Mouse (Mus musculus) heart, postnatal 10 days (tissue): ENCODE measurements around the gene Rad50. TPM values are rescaled to one million over a fixed set of nuclear protein-coding genes. Genes with fewer than 3 reads are reported as not detected.

ENCODE experiments used
- DNase-seq, 2 experiments: peaks; one replicate each; pipeline ENCODE4 v3.0.0; 2021
- intact Hi-C: fragments of 180-260 bp; cut with DNase I; formaldehyde crosslinking; loops from one replicate; pipeline ENCODE4 v1.15.1; 2025
- total RNA-seq, 2 experiments: library from RNA; stranded (reverse); gene quantifications; 2 replicates each; pipeline ENCODE4 v1.2.3; 2021

Gene Rad50
- total RNA-seq = 10 to 100 TPM in 1 of 2 experiments, 1 to 10 TPM in 1; 10.0 to 11.2 TPM

DNA sequence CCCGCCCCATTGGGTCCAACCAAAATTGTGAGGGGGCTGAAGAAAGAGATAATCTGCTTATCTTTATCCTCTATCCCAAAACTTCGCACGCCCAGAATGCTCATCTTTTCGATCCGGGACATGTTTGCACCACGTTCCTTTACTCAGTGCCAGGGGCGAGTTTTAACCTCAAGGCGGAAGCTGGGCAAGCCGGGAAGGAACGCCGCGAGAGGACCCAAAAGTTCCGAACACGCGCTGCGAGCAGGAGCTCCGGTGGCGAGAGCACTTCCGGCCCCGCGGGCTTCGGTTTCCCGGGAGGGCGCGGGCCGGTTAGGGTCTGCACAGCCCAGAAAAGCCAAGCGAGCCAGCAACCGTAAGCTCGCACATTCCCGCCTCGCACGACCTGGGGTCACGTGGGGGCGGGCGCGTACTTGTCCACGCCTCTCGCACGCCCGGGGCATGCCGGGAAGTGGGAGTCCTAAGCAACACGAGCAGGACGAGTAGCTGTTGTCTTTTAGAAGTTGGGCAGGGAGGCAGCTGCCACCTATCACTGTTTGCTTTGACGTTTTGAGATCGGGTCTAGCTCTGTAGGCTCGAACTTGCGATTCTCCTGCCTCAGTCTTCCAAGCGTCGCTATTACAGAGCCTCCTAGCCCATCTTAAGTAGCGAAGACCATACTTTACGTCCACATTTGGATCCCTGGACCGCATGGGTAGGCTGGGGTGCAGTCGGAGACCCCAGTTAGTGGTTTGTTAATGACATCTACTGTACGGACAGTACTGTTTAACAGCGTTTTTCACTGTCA, at the start of gene Rad50:
Gene Rad50, minus strand, starts transcription at position 386 of the 784 bp plus-strand sequence.
- intact Hi-C loops = no loop called here

DNA sequence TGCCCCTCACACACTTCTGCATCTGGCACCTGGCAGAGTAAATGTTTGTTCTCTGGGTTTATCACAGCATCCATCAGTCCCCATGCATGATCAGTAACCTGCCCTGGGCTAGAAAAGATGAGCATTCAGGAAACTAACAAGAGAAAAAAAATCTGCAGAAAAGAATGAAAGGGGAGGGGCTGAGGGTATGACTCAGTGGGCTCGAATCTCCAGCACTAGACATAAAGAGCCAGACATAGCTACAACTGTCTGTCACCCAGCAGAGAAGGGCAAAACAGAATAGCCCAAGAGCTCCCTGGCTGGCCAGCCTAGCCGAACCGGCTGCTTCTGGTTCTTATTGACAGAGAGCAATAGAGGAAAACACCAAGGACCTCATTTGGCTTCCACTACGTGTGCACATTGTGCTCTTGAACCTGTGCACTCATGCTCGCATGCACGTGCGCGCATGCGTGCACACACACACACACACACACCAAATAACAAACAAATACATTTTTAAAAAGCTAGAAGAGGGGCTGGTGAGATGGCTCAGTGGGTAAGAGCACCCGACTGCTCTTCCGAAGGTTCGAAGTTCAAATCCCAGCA, 48.0 kb upstream of the Rad50 start:
- intact Hi-C loops = no loop called here
- no peak for DNase-seq

More for the DNA sequence above, at the start of gene Rad50:
- peak; percentile 93 to 94 for DNase-seq

DNA sequence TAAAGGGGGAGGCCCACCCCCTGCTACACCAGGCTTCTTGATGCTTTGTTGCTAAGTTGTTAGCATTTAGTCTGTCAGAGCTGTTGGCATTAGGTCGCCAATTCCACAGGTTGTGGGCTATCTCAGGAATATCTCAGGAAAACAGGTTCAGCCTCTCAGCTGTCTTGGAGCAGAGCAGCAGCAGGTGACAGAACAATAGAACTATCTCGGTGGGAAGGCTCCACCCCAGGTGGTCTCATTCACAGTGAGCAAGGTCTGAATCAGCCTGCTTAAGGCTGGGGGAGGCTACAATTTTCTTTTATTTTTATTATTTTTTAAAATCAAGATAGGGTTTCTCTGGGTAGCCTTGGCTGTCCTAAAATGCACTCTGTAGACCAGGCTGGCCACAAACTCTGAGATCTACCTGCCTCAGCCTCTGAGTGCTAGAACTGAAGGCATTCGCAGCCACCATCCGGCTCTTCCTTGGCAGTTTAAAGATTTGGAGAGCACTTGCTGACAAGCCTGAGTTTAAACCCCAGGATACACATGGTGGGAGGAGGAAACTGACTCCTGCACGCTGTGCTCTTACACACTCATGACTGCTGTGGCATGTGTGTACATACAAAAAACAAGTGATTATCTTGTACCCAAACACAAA, 42.7 kb upstream of the Rad50 start:
- DNase-seq = no peak
- intact Hi-C loops = loop anchor here (5.0 kb wide), 1 partner anchor 512 kb away; no protein-coding TSS in a partner anchor

DNA sequence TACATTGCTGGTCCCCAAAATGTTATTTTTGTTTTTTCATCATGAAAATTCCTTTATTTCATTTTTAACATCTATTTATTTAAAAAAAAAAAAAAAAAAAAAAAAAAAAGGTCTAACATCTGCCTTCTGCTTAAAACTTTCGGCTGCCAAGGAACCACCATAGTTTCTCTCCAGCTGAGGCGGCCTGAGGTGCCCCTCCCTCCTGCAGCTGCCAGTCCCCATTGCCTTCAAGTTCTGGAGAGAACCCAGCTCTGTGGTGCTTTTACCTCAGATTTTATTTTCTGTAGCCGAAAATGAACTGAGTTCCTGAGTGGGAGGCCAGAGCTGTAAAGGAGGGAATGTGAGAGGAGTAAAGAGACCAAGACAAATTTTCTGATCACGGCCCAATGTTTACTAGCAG, 42.2 kb upstream of the Rad50 start:
- no peak for DNase-seq
- intact Hi-C loops = loop anchor here (5.0 kb wide), 1 partner anchor 513 kb away; no protein-coding TSS in a partner anchor

DNA sequence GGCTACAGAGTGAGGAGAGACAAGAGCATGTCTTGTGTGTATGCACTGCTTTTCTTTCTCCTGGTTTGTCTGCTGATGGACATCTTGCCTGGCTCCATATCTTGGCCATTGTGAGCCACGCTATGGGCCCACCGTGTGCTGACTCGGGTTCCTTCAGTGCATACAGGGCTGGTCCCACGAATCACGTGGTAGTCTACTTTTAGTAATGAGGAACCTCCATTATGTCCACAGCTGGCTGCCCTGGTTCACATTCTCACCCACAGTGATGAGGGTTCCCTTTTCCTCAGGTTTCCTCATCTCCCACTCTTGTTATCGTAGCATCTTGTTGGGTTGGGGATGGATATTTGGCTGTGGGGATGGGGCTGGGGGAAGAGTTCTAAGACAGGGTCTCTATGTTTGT, 41.5 kb upstream of the Rad50 start:
- no peak for DNase-seq
- intact Hi-C loops = loop anchor here (5.0 kb wide), 1 partner anchor 514 kb away; no protein-coding TSS in a partner anchor

DNA sequence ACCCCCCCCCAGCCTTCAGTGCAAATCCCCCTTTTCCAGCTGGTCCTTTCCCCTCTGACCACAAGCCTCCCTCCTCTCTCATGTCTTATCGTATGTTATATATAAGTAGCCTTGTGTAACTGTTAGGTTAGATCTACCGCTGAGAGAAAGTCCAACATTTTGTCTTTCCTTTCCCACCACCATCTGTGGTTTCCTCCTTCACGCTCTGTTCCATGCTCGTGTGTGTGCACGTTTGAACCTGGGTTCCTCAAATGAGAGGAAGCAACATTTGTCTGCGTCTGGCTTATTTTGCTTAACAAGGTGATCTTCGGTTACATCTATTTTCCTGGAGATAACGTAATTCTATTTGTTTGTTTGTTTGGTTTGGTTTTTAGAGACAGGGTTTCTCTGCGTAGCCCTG, 40.9 kb upstream of the Rad50 start:
- intact Hi-C loops = loop anchor here (5.0 kb wide), 1 partner anchor 514 kb away; no protein-coding TSS in a partner anchor
- no peak for DNase-seq

DNA sequence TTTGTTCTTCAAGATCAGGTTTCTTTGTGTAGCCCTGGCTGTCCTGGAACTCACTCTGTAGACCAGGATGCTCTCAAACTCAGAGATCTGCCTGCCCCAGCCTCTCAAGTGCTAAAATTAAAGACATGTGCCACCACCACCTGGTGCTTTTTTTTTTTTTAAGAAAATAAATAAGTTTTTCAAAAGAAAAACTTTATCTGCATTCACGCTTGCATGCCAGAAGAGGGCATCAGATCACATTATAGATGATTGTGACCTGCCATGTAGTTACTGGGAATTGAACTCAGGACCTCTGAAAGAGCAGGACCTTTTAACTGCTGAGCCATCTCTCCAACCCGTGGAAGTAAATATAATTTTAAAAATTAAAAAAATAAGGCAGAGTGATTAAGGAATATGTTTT, 38.1 kb upstream of the Rad50 start:
- DNase-seq = no peak
- intact Hi-C loops = loop anchor here (5.0 kb wide), 1 partner anchor 517 kb away; no protein-coding TSS in a partner anchor

DNA sequence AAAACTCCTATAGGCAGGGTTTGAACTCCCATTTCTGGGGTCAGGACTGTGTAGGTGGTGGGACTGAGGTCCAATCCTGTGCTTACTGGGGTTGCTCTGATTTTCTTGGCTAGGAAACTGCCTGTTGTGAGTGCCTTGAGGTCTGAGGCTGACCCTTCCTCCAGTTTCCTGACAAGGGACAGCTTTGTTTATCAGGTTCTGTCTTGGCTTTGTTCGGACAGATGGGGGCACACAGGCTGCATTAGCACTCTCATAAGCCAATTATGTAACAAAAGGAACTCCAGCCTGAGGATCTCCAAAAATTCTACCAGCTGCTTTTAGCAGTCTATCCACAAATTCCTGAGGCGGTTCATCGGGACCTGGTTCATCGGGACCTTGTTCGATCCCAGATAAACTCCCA, 35.2 kb upstream of the Rad50 start:
- peak; percentile 28 to 38 for DNase-seq
- intact Hi-C loops = loop anchor here (5.0 kb wide), 1 partner anchor 235 kb away; no protein-coding TSS in a partner anchor

DNA sequence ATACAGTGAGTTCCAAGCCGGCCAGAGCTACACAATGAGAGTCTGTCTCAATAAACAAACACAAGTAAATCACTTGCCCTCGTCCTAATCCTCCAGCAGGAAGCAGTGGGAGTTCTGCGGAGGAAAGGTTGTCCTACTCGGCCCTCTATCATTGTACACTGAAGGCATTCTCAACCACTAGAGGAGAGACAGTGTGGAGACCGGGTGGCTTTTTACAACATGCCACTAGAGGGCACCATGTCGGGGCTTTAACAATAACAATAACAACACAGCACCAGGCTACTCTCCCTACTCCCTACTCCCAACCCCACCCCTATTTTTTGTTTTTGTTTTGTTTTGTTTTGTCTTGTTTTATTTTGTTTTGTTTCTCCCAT, 30.4 kb upstream of the Rad50 start:
- intact Hi-C loops = loop anchor here (1.0 to 2.0 kb wide), 2 partner anchors 113 to 267 kb away; partner anchors contain the start of gene Gm9837
- DNase-seq = peak; percentile 71 to 81

DNA sequence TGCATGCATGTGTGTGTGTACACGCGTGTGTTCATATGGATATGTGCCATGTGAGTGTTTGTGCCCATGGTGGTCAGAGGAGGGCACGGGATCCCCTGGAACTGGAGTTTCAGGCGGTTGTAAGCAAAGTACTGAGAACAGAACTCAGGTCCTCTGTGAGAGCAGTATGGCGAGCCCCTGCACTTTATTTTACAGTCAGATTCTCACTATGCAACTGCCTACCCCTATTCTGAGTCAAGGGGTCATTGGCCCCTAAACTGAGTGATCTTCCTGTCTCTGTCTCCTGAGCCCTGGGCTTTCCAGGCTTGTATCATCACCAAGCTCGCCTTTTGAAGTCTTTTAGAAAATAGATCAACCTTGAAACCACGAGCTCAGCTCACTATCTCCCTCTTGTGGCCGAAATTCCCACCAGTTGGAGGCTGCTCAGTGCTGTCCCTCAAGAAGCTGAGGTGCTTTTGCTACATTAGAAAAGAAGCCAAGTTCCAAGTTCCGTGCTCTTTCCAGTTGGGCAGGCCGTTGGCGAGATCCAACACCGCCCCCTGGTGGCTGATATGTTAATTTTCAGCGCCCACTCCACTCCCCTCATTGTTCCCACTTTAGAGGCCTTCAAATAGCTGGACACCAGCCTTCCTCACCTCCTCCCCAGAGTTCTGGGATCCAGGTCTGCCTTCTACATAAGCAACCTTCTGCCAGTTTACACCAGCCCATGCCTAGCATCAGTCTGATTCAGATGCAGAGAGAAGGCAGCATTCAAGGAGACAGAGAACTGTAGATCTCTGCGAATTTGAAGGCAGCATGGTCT, 29.9 kb upstream of the Rad50 start:
- intact Hi-C loops = loop anchor here (1.0 to 2.0 kb wide), 2 partner anchors 113 to 266 kb away; partner anchors contain the start of gene Gm9837
- DNase-seq = peak; percentile 76 to 86

DNA sequence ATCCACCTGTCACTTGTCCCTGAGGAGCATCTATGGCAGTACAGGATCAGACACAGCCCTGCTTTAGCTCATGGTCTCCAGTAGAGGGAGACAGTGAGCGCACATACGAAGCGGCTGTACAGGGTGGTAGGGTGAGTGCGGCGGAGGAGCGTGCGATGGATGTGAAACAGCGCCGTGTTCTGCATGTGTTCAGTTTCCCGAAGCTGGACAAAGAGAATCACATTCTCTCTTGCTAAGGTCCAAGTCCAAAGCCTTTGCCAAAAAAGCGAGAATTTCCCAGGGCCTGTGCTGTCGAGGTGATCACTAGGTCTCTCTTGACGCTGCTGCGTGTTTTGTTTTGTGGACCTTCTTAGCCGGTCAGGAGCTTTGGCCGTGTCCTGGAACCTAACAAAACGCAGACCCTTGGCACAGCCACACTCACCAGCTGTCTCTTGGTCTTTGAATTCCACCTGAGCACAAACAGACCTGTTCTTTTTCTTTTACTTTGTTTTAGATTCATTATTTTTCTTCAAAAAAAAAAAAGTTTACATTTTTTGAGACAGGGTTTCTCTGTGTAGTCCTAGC, 28.6 kb upstream of the Rad50 start:
- intact Hi-C loops = loop anchor here (2.0 kb wide), 1 partner anchor 265 kb away; the partner anchor contains the start of gene Gm9837
- peak; percentile 68 to 77 for DNase-seq

DNA sequence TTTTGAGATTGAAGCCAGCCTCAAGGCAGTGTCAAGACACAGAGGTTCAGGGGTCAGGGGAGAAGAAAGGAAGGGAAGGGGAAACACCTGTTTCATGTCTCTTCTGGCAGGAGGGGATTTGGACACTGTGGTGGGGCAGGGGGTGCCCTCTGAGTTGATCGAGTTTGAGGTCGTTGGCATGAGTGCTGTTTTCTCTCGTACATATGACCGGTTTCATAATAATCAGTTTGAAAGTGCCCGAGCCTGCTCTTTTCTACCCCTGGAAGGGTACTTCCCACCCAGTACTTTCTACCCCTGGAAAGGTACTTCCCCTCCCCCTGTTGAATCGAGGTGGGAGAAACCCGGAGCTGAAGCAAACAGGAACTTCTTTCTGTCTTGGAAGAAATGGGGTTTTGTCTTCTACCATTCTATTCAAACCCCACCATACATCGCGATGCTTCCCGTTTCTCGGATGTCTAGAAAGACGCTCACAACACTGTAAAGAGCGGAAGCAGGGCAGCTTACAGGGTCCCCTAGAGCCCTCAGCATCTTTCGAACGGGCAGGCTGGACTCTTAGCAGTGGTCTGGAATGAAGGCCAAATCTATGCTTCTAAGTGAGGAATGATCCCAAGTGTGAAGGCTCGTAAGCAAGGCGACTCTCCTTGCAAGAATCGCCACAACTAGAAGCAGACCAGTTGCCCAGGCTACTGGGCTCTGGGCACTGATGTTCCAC, 28.0 kb upstream of the Rad50 start:
- DNase-seq = no peak
- intact Hi-C loops = no loop called here

DNA sequence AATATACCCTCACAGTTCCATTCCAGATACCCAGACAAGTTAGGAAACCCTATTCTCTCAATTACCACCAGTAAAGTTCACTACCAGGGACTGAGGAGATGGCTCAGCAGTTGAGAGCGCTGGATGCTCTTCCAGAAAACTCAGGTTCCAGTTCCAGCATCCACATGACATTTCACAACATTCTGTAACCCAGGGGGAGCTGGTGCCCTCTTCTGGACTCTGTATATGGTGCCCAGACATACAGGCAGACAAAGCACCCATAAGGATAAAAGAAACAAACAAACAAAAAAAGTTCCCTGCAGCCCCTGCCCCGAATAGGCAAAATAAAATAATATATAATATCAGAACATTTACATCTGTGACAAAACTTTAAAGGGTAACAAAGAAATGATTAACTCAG, 27.3 kb upstream of the Rad50 start:
- DNase-seq = no peak
- intact Hi-C loops = no loop called here

DNA sequence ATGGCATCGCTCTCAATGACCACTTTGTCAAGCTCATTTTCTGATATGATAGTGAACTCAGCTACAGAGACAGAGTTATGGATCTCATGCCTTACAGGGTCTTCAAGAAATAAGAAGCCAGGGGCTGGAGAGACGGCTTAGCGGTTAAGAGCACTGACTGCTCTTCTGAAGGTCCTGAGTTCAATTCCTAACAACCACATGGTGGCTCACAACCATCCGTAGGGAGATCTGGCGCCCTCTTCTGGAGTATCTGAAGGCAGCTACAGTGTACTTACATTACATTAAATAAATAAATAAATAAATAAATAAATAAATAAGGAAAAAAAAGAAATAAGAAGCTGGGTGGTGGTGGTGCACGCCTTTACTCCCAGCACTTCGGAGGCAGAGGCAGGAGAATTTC, 26.7 kb upstream of the Rad50 start:
- intact Hi-C loops = no loop called here

DNA sequence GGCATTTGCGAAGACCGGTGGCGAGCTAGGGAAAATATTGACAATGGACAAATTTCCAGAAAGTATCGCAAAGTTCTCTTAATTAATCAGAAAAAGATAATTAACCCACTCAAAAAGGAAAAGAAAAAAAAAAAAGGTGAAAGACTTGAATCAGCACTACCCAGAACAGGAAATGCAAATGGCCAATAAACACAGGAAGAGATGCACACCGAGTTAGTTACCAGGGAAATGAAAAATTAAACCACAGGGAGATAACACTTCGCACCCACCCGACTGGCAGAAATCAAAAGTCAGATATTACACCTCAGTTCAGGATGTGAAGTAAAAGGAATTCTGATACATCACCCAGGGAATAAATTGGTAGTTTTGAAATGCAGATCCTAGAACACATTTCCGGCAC, 25.1 kb upstream of the Rad50 start:
- intact Hi-C loops = no loop called here
- DNase-seq = no peak

More for the DNA sequence above, 26.7 kb upstream of the Rad50 start:
- no peak for DNase-seq

DNA sequence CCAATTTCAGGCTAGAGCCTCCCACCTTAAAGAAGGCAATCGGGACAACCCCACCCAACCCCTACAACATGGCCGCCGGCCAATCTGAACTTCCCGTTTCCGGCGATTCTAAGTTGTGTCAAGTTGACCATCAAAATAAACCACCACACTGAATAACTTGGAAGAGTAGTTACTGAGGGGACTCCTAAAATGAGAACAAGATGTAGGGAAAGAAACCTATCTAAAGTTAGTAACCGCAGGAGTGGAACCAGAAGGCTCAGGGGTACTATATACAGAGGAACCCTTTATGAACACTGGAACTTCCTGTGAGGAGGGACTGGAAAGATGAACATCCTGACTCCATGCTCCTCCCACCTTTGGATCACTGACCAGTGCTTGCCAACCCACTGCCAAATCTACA, 24.3 kb upstream of the Rad50 start:
- no peak for DNase-seq
- intact Hi-C loops = no loop called here

DNA sequence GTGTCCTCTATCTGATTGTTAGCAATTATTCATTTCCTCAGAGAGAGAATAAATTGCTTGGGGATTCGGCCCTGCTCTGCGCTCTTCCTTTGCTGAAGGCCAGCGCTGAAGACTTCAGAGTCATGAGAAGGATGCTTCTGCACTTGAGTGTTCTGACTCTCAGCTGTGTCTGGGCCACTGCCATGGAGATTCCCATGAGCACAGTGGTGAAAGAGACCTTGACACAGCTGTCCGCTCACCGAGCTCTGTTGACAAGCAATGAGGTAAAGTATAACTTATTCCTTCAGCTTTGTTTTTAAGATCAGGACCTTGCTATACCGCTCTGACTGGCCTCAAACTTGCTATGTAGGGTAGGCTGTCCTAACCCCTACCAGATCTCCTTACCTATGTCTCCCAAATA, 13.6 kb upstream of the Rad50 start, which contains the start of gene Il5:
Gene Il5, plus strand, starts transcription at position 80 of the 400 bp plus-strand sequence.
- intact Hi-C loops = no loop called here
- no peak for DNase-seq

DNA sequence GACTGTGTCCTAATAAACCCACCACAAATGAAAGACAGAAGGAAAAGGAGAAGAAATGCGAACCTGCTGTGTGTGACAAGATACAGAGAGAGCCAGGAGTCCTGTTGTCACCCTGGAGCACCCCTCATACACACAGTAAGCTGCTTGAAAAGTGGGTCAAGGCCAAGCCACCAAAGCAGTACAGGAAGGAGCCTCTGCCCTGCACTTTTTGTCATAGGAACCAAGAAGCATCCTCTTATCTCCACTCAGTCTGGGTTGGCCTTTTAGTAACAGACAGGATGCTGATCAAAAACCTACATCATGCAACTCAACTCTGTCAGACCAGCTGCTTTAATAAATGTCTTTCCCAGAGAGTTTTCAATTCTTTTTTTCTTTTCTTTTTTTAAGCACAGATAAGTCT, 12.6 kb upstream of the Rad50 start:
- intact Hi-C loops = no loop called here
- no peak for DNase-seq

DNA sequence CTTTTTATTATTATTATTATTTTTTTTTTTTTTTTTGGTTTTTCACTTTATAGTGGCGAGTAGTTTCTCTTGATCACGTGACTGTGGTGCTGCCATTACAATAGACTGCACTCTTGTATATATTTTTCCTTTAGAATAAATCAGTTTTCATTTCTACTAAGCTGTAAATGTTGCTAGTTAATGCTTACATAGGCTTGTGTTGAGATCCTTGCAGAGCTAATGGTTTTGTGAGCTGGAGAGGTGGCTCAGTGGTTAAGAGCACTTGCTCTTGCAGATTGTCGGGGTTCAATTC, 545 bp upstream of the Rad50 start:
- DNase-seq = no peak
- intact Hi-C loops = no loop called here
